Mouse (Mus musculus) liver, adult 2 months (tissue): ENCODE measurements around the gene Stap2. TPM values are rescaled to one million over a fixed set of nuclear protein-coding genes. Genes with fewer than 3 reads are reported as not detected.

Experiments used
- DNase-seq: peaks from one replicate; pipeline ENCODE4 v3.0.0-alpha.2; 2011; ENCODE audit warnings: low read depth, low spot score; ENCODE audit errors: extremely low read depth
- H3K27ac ChIP-seq: fragments of 200-500 bp; replicated peaks from 2 replicates; pipeline ENCODE4 v1.5.1; 2012; ENCODE audit warnings: low read depth, mild to moderate bottlenecking, control low read depth, inconsistent platforms, low read length; ENCODE audit not compliant: insufficient read depth
- H3K27me3 ChIP-seq: fragments of 200-500 bp; 2 replicates; pipeline ENCODE4 v1.6.1; 2012; ENCODE audit warnings: mild to moderate bottlenecking, moderate library complexity, low read length, inconsistent platforms; ENCODE audit not compliant: control insufficient read depth, insufficient read depth
- H3K36me3 ChIP-seq: fragments of 200-500 bp; 2 replicates; pipeline ENCODE4 v1.6.1; 2012; ENCODE audit warnings: low read length, inconsistent platforms; ENCODE audit not compliant: control insufficient read depth, insufficient read depth
- H3K4me1 ChIP-seq: fragments of 200-500 bp; 2 replicates; pipeline ENCODE4 v1.6.1; 2011; ENCODE audit warnings: low read length; ENCODE audit not compliant: control insufficient read depth, insufficient read depth
- H3K4me3 ChIP-seq: fragments of 200-500 bp; 2 replicates; pipeline ENCODE4 v1.5.1; 2011; ENCODE audit warnings: low read depth, mild to moderate bottlenecking, control low read depth, low read length, moderate library complexity; ENCODE audit not compliant: insufficient read depth
- H3K79me2 ChIP-seq: fragments of 200-500 bp; 2 replicates; pipeline ENCODE4 v1.6.1; 2012; ENCODE audit warnings: inconsistent platforms, mild to moderate bottlenecking, low read length, moderate library complexity; ENCODE audit not compliant: control insufficient read depth, insufficient read depth
- H3K9ac ChIP-seq: fragments of 200-500 bp; 2 replicates; pipeline ENCODE4 v1.6.1; 2012; ENCODE audit warnings: low read depth, mild to moderate bottlenecking, control low read depth, inconsistent platforms, low read length
- CTCF ChIP-seq: fragments of 200-500 bp; IDR thresholded peaks from 2 replicates; pipeline ENCODE4 v1.5.1; 2011; ENCODE audit warnings: low read depth, low read length, control low read depth
- POLR2A ChIP-seq: fragments of 200-500 bp; IDR thresholded peaks from 2 replicates; pipeline ENCODE4 v1.6.1; 2011; ENCODE audit warnings: low read length, control low read depth; ENCODE audit not compliant: insufficient read depth; ENCODE audit errors: extremely low read depth
- WGBS: fragments of 180-500 bp; shearing (Covaris S2); methylation state at CpG from one replicate; pipeline ENCODE4 v1.1.7; 2018; 5-methylcytosine and 5-hydroxymethylcytosine counted together
- polyA plus RNA-seq: library from polyadenylated mRNA; depleted of rRNA; stranded (reverse); fragments of >200 nt; gene quantifications from 2 replicates; pipeline ENCODE4 v1.2.3, GENCODE M21; 2012
- total RNA-seq: library from RNA; depleted of rRNA; stranded (reverse); fragments of >200 nt; gene quantifications from 2 replicates; pipeline ENCODE4 v1.2.3, GENCODE M21; 2014

Gene Stap2
- total and polyA plus RNA-seq, 2 experiments = 35.3 to 44.8 TPM

DNA sequence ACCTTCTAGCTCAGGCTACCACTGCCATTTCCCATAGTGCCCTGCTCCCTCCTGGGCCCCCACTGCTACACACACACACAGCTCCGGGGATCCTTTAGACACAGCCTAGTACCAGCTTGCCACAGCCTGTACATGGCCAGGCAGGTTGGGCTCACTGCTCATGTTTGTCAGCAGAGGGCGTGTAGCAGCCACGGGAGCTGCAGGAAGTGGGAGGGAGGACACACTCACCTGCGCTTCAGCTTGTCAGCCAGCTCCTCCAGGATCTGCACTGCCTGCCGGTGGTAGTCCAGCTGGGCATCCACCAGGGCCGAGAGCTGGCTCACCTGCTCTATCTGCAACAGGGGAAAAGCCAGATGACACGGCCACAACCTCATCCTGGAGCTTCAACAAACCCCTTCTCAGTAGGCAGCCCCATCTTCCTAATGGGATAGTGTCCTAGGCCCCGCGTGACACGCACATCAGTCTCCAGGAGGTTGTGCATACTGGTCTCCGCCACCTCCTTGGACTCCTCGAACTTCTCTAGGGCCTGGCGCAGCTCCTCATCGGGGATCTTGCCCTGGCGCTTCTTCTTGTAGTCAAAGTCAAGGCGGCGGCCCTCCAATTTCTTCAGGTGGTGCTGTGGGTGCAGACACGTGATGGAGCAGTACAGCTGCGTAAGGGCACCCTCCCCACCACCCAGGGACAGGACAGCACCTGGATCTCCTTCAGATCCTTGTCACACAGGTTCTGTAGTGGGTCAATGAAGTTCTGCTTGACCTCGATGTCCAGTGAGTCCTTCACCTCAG lies 13.2 kb upstream of the Stap2 start:
- DNase-seq = peak; percentile 46
- H3K36me3 ChIP-seq = peaks cover 4% of the 10 kb centered on the region; the same call in 1 of the 2 replicates
- 70% methylated on average over 20 of the region's 20 CpGs for WGBS
- TF ChIP-seq CTCF (peak; percentile 85), POLR2A (no peak)
- no peaks in the 10 kb centered on the region for H3K27me3 ChIP-seq
- H3K9ac ChIP-seq = no peak overlapping the region
- H3K4me1 ChIP-seq = peaks cover 9% of the 10 kb centered on the region; the same call in 1 of the 2 replicates
- peaks cover 13% of the 10 kb centered on the region; the same call in 1 of the 2 replicates for H3K79me2 ChIP-seq
- H3K4me3 ChIP-seq = no peak overlapping the region
- no peak overlapping the region for H3K27ac ChIP-seq

DNA sequence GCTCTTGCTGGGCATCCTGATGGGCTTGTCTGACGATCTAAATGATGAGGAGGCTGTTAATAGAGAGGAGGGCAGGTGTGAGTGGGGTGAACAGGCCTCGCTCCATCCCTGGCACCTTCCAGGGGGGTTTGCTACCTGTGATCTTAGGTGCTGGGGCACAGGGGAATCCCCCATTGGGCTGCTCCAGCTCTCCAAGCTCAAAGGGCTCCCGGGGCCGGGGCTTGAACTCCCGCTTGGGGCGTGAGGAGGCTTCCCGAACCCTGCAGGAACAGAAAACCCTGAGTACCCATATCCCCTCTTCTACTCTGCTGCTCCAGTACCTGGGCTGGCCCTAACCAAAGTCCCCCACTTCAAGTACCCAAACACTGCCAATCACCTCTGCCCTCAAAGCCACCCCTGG lies 12.5 kb upstream of the Stap2 start:
- H3K36me3 ChIP-seq = peaks cover 4% of the 10 kb centered on the region; the same call in 1 of the 2 replicates
- peaks cover 9% of the 10 kb centered on the region; the same call in 1 of the 2 replicates for H3K79me2 ChIP-seq
- DNase-seq = no peak
- 89% methylated on average over 7 of the region's 7 CpGs for WGBS
- peaks cover 6% of the 10 kb centered on the region; the same call in 1 of the 2 replicates for H3K4me1 ChIP-seq
- H3K4me3 ChIP-seq = no peak overlapping the region
- H3K27me3 ChIP-seq = no peaks in the 10 kb centered on the region
- H3K27ac ChIP-seq = no peak overlapping the region
- no peak for TF ChIP-seq POLR2A
- TF ChIP-seq CTCF = no peak
- no peak overlapping the region for H3K9ac ChIP-seq

DNA sequence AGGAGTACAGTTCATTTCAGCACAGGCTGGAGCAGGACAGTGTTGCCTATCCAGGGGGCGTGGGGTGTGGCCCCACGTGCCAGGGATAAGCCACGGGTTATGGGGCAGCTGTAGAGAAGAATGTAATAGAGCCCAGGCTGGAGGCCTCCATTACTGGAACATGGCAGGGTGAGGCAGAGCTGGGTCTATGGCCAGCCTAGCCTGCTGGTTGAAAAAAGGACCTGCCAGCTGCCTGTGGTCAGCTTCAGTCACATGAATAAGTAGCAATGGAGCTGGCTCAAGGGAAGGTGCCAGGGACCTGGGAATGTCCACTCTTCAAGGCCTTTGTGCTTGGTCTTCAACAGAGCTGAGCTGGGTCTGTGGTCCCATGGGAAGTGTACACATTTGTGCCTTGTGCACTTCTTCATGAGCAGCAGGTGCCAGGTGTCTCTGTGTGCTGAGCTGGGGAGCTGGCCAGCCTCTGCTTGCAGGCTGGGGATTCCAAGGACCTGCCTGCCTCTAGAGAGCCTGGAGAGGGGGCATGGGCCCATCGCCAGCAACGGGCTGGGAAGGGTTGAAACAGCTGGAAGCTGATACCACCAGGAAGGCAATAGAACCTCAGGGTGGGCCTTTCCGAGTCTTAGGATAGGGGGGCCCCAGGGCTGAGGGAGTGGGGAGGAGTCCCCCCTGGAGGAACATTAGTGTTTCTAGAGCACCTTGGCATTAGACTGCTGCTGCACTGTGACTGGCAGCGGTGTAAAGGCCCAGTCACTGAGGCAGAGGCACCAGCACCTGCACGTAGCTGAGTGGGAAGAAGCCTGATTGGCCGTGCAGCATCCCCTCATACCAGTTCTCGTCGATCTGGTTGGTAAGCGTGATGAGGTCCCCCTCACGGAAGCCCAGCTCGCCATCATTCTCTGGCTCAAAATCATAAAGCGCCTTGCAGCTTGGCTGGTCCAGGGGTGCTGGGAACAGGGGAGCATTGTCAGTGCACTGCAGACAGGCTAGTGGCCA lies 11.7 kb upstream of the Stap2 start:
- TF ChIP-seq CTCF (no peak), POLR2A (no peak)
- 83% methylated on average over 15 of the region's 15 CpGs for WGBS
- Histone ChIP-seq H3K27me3 (no peaks in the 10 kb centered on the region), H3K9ac (no peak overlapping the region), H3K79me2 (peaks cover 1% of the 10 kb centered on the region; the same call in 1 of the 2 replicates), H3K36me3 (peaks cover 4% of the 10 kb centered on the region; the same call in 1 of the 2 replicates), H3K4me3 (no peak overlapping the region), H3K27ac (no peak overlapping the region), H3K4me1 (peaks cover 6% of the 10 kb centered on the region; the same call in 1 of the 2 replicates)
- no peak for DNase-seq

DNA sequence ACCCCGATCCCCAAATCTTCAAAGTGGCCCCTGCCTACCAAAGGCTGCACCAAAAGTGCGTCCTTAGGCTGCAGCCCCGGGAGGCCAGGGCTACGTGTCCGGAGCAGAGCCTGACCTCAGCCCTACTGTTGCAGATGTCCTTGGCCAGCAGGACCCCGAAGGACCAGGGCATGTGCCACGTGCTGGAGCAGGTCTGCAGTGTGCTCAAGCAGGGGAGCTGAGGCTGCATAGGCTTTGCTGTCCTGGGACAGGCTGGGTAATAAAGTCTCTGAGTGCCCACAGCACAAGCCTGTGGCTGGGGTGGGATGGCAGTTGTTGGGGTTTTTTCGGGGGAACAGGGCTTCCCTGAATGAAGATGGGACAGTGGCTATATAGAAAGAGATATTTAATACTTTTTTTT lies 11.0 kb upstream of the Stap2 start:
- no peak overlapping the region for H3K27ac ChIP-seq
- DNase-seq = no peak
- no peaks in the 10 kb centered on the region for H3K27me3 ChIP-seq
- H3K4me3 ChIP-seq = no peak overlapping the region
- peaks cover 4% of the 10 kb centered on the region; the same call in 1 of the 2 replicates for H3K36me3 ChIP-seq
- no peak overlapping the region for H3K9ac ChIP-seq
- no peaks in the 10 kb centered on the region for H3K4me1 ChIP-seq
- 87% methylated on average over 8 of the region's 8 CpGs for WGBS
- no peak for TF ChIP-seq POLR2A
- TF ChIP-seq CTCF = no peak
- H3K79me2 ChIP-seq = no peaks in the 10 kb centered on the region; the same call in 1 of the 2 replicates

DNA sequence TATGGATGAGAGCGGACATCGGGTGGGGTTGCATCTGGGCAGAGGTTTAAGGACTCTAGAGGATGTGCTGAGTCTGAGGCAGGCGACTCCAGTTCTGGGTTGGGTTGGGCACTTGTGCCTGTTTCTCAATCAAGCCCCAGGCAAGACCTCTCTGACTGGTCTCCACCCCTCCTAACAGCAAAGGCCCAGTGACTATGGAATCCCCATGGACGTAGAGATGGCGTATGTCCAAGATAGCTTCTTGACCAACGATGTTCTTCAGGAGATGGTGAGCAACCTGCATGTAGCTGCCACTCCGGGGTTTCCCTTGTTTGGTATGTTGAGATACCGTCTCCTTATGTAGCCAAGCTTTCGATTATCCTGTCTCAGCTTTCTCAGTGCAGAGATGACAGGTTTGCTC lies 9.9 kb upstream of the Stap2 start:
- H3K9ac ChIP-seq = no peak overlapping the region
- peaks cover 5% of the 10 kb centered on the region for H3K4me1 ChIP-seq
- H3K27ac ChIP-seq = no peak overlapping the region
- no peaks in the 10 kb centered on the region; the same call in 1 of the 2 replicates for H3K79me2 ChIP-seq
- H3K4me3 ChIP-seq = no peak overlapping the region
- no peaks in the 10 kb centered on the region for H3K27me3 ChIP-seq
- WGBS = 91% methylated on average over 9 of the region's 9 CpGs
- peaks cover 4% of the 10 kb centered on the region; the same call in 1 of the 2 replicates for H3K36me3 ChIP-seq
- DNase-seq = no peak
- TF ChIP-seq CTCF = no peak
- TF ChIP-seq POLR2A = no peak
